In genomic region chr13:118272904-118273303, GRCm38 (mm10) we compare ENCODE assay signal across 16 mouse cellular contexts.
"Had no signal": no experiment of that assay in that cellular context is flagged by ENCODE, and none has a peak within 500 bp of the region (broad histone marks: within the 10 kb centered on the region; RNA-seq: fewer than 3 reads in every experiment).

No protein-coding gene starts in this region.

- H3K27ac ChIP-seq: lung, embryonic 15.5 days; macrophage; midbrain, embryonic 13.5 days; midbrain, embryonic 15.5 days; neural tube, embryonic 12.5 days; stomach, embryonic 15.5 days had no signal

- H3K4me2 ChIP-seq: lung, embryonic 15.5 days; midbrain, embryonic 11.5 days; midbrain, embryonic 13.5 days; midbrain, embryonic 15.5 days; neural tube, embryonic 12.5 days; stomach, embryonic 15.5 days had no signal

- H3K9ac ChIP-seq: lung, embryonic 15.5 days; midbrain, embryonic 13.5 days; midbrain, embryonic 15.5 days; neural tube, embryonic 12.5 days; stomach, embryonic 15.5 days had no signal

- H3K9me3 ChIP-seq: lung, embryonic 15.5 days; megakaryocyte, embryonic 14.5 days; midbrain, embryonic 13.5 days; midbrain, embryonic 15.5 days; neural tube, embryonic 12.5 days; stomach, embryonic 15.5 days had no signal

- DNase-seq: lung, adult 2 months; lung, postnatal 14 days; lung, postnatal 36 days; right cerebral cortex, postnatal 14 days; thymus, adult 18-20 months; thymus, postnatal 14 days; thymus, postnatal 36 days had no signal

- H3K36me3 ChIP-seq: lung, embryonic 15.5 days; midbrain, embryonic 13.5 days; midbrain, embryonic 15.5 days; neural tube, embryonic 12.5 days; stomach, embryonic 15.5 days had no signal

- H3K27me3 ChIP-seq: lung, embryonic 15.5 days; megakaryocyte, embryonic 14.5 days; midbrain, embryonic 13.5 days; midbrain, embryonic 15.5 days; neural tube, embryonic 12.5 days; stomach, embryonic 15.5 days had no signal

- ATAC-seq: lung, postnatal 0 days; midbrain, embryonic 13.5 days; midbrain, embryonic 15.5 days had no signal

- H3K4me3 ChIP-seq: lung, embryonic 15.5 days; megakaryocyte, embryonic 14.5 days; midbrain, embryonic 13.5 days; midbrain, embryonic 15.5 days; neural tube, embryonic 12.5 days; stomach, embryonic 15.5 days had no signal

- H3K4me1 ChIP-seq: lung, embryonic 15.5 days; megakaryocyte, embryonic 14.5 days; midbrain, embryonic 13.5 days; midbrain, embryonic 15.5 days; neural tube, embryonic 12.5 days; stomach, embryonic 15.5 days had no signal
